Mouse (Mus musculus) right cerebral cortex, adult 2 months (tissue): ENCODE results near the gene Smg6.

Source experiments
- DNase-seq, 2 experiments: peaks; one replicate each; pipeline ENCODE4 v3.0.0; 2021 to 2022; ENCODE audit warnings: low spot score in 2 of 2

Gene Smg6

GRCm38 (mm10) chr11:74925577-74926387 lies at the start of gene Smg6, which contains the start of gene Srr:
Gene Smg6, plus strand, starts transcription at chr11:74925823.
Gene Srr, minus strand, starts transcription at chr11:74925948.
- peak; percentile 91 to 95 for DNase-seq

GRCm38 (mm10) chr11:74876801-74877200 lies 48.8 kb upstream of the Smg6 start:
- peak; percentile 73 for DNase-seq

GRCm38 (mm10) chr11:74880999-74881398 lies 44.6 kb upstream of the Smg6 start:
- DNase-seq = no peak

GRCm38 (mm10) chr11:74881979-74882378 lies 43.6 kb upstream of the Smg6 start:
- DNase-seq = peak; percentile 67 to 70

- DNase-seq = no peak
Observed at GRCm38 (mm10) chr11:74883098-74883497, 42.5 kb upstream of the Smg6 start.

- no peak for DNase-seq
Observed at GRCm38 (mm10) chr11:74894619-74895018, 31.0 kb upstream of the Smg6 start.

GRCm38 (mm10) chr11:74895980-74896900 lies 29.4 kb upstream of the Smg6 start:
- peak; percentile 56 to 73 for DNase-seq

- DNase-seq = peak; percentile 66 to 67
Observed at GRCm38 (mm10) chr11:74896901-74897677, 28.5 kb upstream of the Smg6 start, which contains the start of gene Sgsm2. Gene Sgsm2, minus strand, starts transcription at chr11:74897060.

GRCm38 (mm10) chr11:74897678-74898516 lies 27.7 kb upstream of the Smg6 start, which contains the start of gene Tsr1:
Gene Tsr1, plus strand, starts transcription at chr11:74898071.
- peak; percentile 85 to 90 for DNase-seq

- DNase-seq = no peak
Observed at GRCm38 (mm10) chr11:74898517-74898827, 27.2 kb upstream of the Smg6 start.

GRCm38 (mm10) chr11:74901555-74901954 lies 24.1 kb upstream of the Smg6 start:
- DNase-seq = no peak

- no peak for DNase-seq
Observed at GRCm38 (mm10) chr11:74902416-74902815, 23.2 kb upstream of the Smg6 start.

- DNase-seq = no peak
Observed at GRCm38 (mm10) chr11:74907850-74908249, 17.8 kb upstream of the Smg6 start.

- no peak for DNase-seq
Observed at GRCm38 (mm10) chr11:74908618-74909399, 16.8 kb upstream of the Smg6 start.

- DNase-seq = no peak
Observed at GRCm38 (mm10) chr11:74909978-74910377, 15.6 kb upstream of the Smg6 start.

- DNase-seq = no peak
Observed at GRCm38 (mm10) chr11:74912492-74912891, 13.1 kb upstream of the Smg6 start.

- DNase-seq = no peak
Observed at GRCm38 (mm10) chr11:74919249-74919648, 6.4 kb upstream of the Smg6 start.

GRCm38 (mm10) chr11:74924149-74924548 lies 1.5 kb upstream of the Smg6 start:
- no peak for DNase-seq

GRCm38 (mm10) chr11:74926388-74927005 lies 874 bp downstream of the Smg6 start:
- peak in 1 of 2 experiments; percentile 51 for DNase-seq
